ENCODE assay signal across 21 mouse cellular contexts in genomic region chr1:106700520-106701114, GRCm38 (mm10). TPM values are rescaled to one million over a fixed set of nuclear protein-coding genes. Genes with fewer than 3 reads are reported as not detected.
A peak's percentile ranks its signal among the peaks of the same experiment; 100 is the strongest.
DNase-seq lines count a peak whose midpoint lies in the region; ATAC-seq and TF ChIP-seq lines count a peak whose summit lies in the region.
"Had no signal": no experiment of that assay in that cellular context is flagged by ENCODE, and none has a peak within 500 bp of the region (broad histone marks: within the 10 kb centered on the region; RNA-seq: fewer than 3 reads in every experiment).

No protein-coding gene starts in this region.

- peak; percentile 82 for DNase-seq in 3T3-L1 (ENCODE audit: low read depth, low spot score)
- no peak for DNase-seq in cerebellum, adult 8-10 months
- DNase-seq in forebrain, postnatal 0 days, result no peak
- DNase-seq: adrenal gland, adult 8-10 months; cerebellum, adult 9-10 months; embryo, embryonic 11 days; gastrocnemius, postnatal 25 days; kidney, adult 11 months; kidney, postnatal 14 days had no signal

- no peak overlapping the region for H3ac ChIP-seq in C2C12 (ENCODE audit: control insufficient read depth, insufficient read length, low read depth)
- no peak overlapping the region for H3ac ChIP-seq in myocyte (ENCODE audit: control insufficient read depth, insufficient read length)

- H3K4me3 ChIP-seq in C2C12 (ENCODE audit: insufficient read depth, poor library complexity, severe bottlenecking) (no peak overlapping the region), myocyte (no peak overlapping the region)
- H3K4me3 ChIP-seq in forebrain, postnatal 0 days (ENCODE audit: low read depth, low read length), result no peak overlapping the region
- H3K4me3 ChIP-seq: embryonic facial prominence, embryonic 12.5 days; forebrain, embryonic 15.5 days; heart, embryonic 13.5 days; limb, embryonic 12.5 days; lung, embryonic 15.5 days; neural tube, embryonic 12.5 days had no signal

- TF ChIP-seq CTCF in C2C12 (IDR thresholded peaks at IDR 0.05; ENCODE audit: control insufficient read depth, insufficient read depth, insufficient read length), result no peak
- no peak for TF ChIP-seq CTCF in forebrain, postnatal 0 days (IDR thresholded peaks at IDR 0.05; ENCODE audit: low read depth)

- TF ChIP-seq POLR2A in myocyte (IDR thresholded peaks at IDR 0.05; ENCODE audit: insufficient read length, low read depth), result no peak

- H3K9ac ChIP-seq in forebrain, postnatal 0 days, result no peak overlapping the region
- H3K9ac ChIP-seq: embryonic facial prominence, embryonic 12.5 days; forebrain, embryonic 15.5 days; heart, embryonic 13.5 days; limb, embryonic 12.5 days; lung, embryonic 15.5 days; neural tube, embryonic 12.5 days had no signal

- H3K79me2 ChIP-seq in C2C12 (ENCODE audit: control insufficient read depth, insufficient read depth) (no peaks in the 10 kb centered on the region), myocyte (ENCODE audit: control insufficient read depth, insufficient read depth) (peaks cover 9% of the 10 kb centered on the region)

- peak overlapping the region; percentile 24 for H3K4me2 ChIP-seq in myocyte (ENCODE audit: low read depth)
- H3K4me2 ChIP-seq in forebrain, postnatal 0 days (ENCODE audit: low read depth), result no peak overlapping the region
- H3K4me2 ChIP-seq: embryonic facial prominence, embryonic 12.5 days; forebrain, embryonic 15.5 days; heart, embryonic 13.5 days; limb, embryonic 12.5 days; lung, embryonic 15.5 days; midbrain, embryonic 11.5 days; neural tube, embryonic 12.5 days had no signal

- H3K36me3 ChIP-seq in C2C12 (ENCODE audit: control insufficient read depth, insufficient read depth) (no peaks in the 10 kb centered on the region), myocyte (ENCODE audit: control insufficient read depth, insufficient read depth) (no peaks in the 10 kb centered on the region)
- H3K36me3 ChIP-seq in forebrain, postnatal 0 days (ENCODE audit: insufficient read depth), result no peaks in the 10 kb centered on the region
- H3K36me3 ChIP-seq: embryonic facial prominence, embryonic 12.5 days; forebrain, embryonic 15.5 days; heart, embryonic 13.5 days; limb, embryonic 12.5 days; lung, embryonic 15.5 days; neural tube, embryonic 12.5 days had no signal

- no peaks in the 10 kb centered on the region for H3K27me3 ChIP-seq in C2C12 (ENCODE audit: control insufficient read depth, insufficient read depth, insufficient read length)
- no peaks in the 10 kb centered on the region for H3K27me3 ChIP-seq in myocyte (ENCODE audit: control insufficient read depth, insufficient read depth, insufficient read length)
- H3K27me3 ChIP-seq in forebrain, postnatal 0 days (ENCODE audit: insufficient read depth, low read length), result no peaks in the 10 kb centered on the region
- H3K27me3 ChIP-seq: embryonic facial prominence, embryonic 12.5 days; forebrain, embryonic 15.5 days; heart, embryonic 13.5 days; limb, embryonic 12.5 days; lung, embryonic 15.5 days; neural tube, embryonic 12.5 days had no signal

- no peaks in the 10 kb centered on the region for H3K9me3 ChIP-seq in forebrain, postnatal 0 days (ENCODE audit: low read length)
- H3K9me3 ChIP-seq: embryonic facial prominence, embryonic 12.5 days; forebrain, embryonic 15.5 days; heart, embryonic 13.5 days; limb, embryonic 12.5 days; lung, embryonic 15.5 days; neural tube, embryonic 12.5 days had no signal

- H3K79me3 ChIP-seq in C2C12 (ENCODE audit: low read depth), result peaks cover 2% of the 10 kb centered on the region

- H3K4me1 ChIP-seq in forebrain, postnatal 0 days (ENCODE audit: insufficient read depth), result no peaks in the 10 kb centered on the region
- H3K4me1 ChIP-seq: embryonic facial prominence, embryonic 12.5 days; neural tube, embryonic 12.5 days had no signal

- H3K27ac ChIP-seq in forebrain, postnatal 0 days (ENCODE audit: low read depth, low read length), result no peak overlapping the region
- H3K27ac ChIP-seq: embryonic facial prominence, embryonic 12.5 days; forebrain, embryonic 15.5 days; heart, embryonic 13.5 days; limb, embryonic 12.5 days; lung, embryonic 15.5 days; neural tube, embryonic 12.5 days had no signal

- WGBS in forebrain, postnatal 0 days, result 82% methylated on average over 9 of the region's 9 CpGs

- peak; percentile 25; the same call in 1 of the 2 replicates for ATAC-seq in granulocyte monocyte progenitor cell, adult 5-6 weeks (replicated peaks; ENCODE audit: poor library complexity, severe bottlenecking)
- no peak for ATAC-seq in forebrain, postnatal 0 days
- ATAC-seq: forebrain, embryonic 15.5 days; hindbrain, embryonic 16.5 days; midbrain, embryonic 16.5 days had no signal

TF ChIP-seq in C2C12, 6 proteins besides CTCF, POLR2A, EP300 and RAD21:
- peak; percentile 83 for TF ChIP-seq FOSL1 (IDR thresholded peaks at IDR 0.05; ENCODE audit: insufficient read depth, low read length, poor library complexity, severe bottlenecking)
- TF ChIP-seq MYOD1 (IDR thresholded peaks at IDR 0.05; ENCODE audit: control insufficient read depth, insufficient read length, low read depth), result no peak

TF ChIP-seq in myocyte, 11 proteins besides CTCF, POLR2A, EP300 and RAD21:
- TF ChIP-seq E2F4 (IDR thresholded peaks at IDR 0.05; ENCODE audit: insufficient read depth), result no peak
- no peak for TF ChIP-seq MYOG (IDR thresholded peaks at IDR 0.05; ENCODE audit: control insufficient read depth in 1 of 3, insufficient read depth in 1 of 3, insufficient read length in 2 of 3, low read depth in 2 of 3)
- TF ChIP-seq TCF3 (IDR thresholded peaks at IDR 0.05; ENCODE audit: insufficient read length, low read depth), result no peak
- TF ChIP-seq USF1 (IDR thresholded peaks at IDR 0.05; ENCODE audit: low read depth), result no peak
- no peak for TF ChIP-seq MAX (IDR thresholded peaks at IDR 0.05; ENCODE audit: low read depth)
- TF ChIP-seq REST (IDR thresholded peaks at IDR 0.05; ENCODE audit: insufficient read depth, insufficient read length), result no peak
- no peak for TF ChIP-seq SRF (IDR thresholded peaks at IDR 0.05; ENCODE audit: control insufficient read depth, insufficient read length, low read depth)
- TF ChIP-seq TCF12 (IDR thresholded peaks at IDR 0.05; ENCODE audit: insufficient read depth, poor library complexity, severe bottlenecking), result no peak
- TF ChIP-seq MYOD1 (IDR thresholded peaks at IDR 0.05; ENCODE audit: control insufficient read depth in 1 of 3, insufficient read length in 2 of 3, low read depth in 2 of 3), result no peak
- TF ChIP-seq POLR2AphosphoS2 (IDR thresholded peaks at IDR 0.05; ENCODE audit: insufficient read length, low read depth), result no peak
- TF ChIP-seq CEBPB (IDR thresholded peaks at IDR 0.05; ENCODE audit: insufficient read depth, poor library complexity, severe bottlenecking), result no peak
TF ChIP-seq in myocyte: peak in this region for 0.

RNA-seq across cellular contexts. Expression of gene Bcl2, which starts 13.5 kb away (rescaled TPM):
- polyA plus RNA-seq in C2C12 (2012; fragmentation: generic; extraction: Trizol) (1.8 TPM), myocyte (2012; fragmentation: generic; extraction: Trizol) (1.9 TPM)
- total RNA-seq in granulocyte monocyte progenitor cell, adult 5-6 weeks (2014; fragmentation: Nextera tagmentation), result 44.5 and 49.6 TPM in 2 replicates
- total RNA-seq in granulocyte monocyte progenitor cell, adult 5-6 weeks (2017), result 26.2 and 26.3 TPM in 2 replicates
- total RNA-seq in forebrain, postnatal 0 days (2014; rRNA removed), result 10.3 and 14.1 TPM in 2 replicates
- 3.5 and 6.3 TPM in 2 replicates for polyA plus RNA-seq in forebrain, postnatal 0 days (2015; fragmentation: Nextera tagmentation; extraction: Ambion mirVana)

RNA-seq across cellular contexts. Expression of gene Kdsr, which starts 58.9 kb away (rescaled TPM):
- polyA plus RNA-seq in C2C12 (2012; fragmentation: generic; extraction: Trizol) (13.9 TPM), myocyte (2012; fragmentation: generic; extraction: Trizol) (9.9 TPM)
- 11.3 and 20.9 TPM in 2 replicates for total RNA-seq in granulocyte monocyte progenitor cell, adult 5-6 weeks (2014; fragmentation: Nextera tagmentation)
- total RNA-seq in granulocyte monocyte progenitor cell, adult 5-6 weeks (2017), result 30.0 and 33.9 TPM in 2 replicates
- total RNA-seq in forebrain, postnatal 0 days (2014; rRNA removed), result 11.8 and 15.8 TPM in 2 replicates
- 13.4 and 17.8 TPM in 2 replicates for polyA plus RNA-seq in forebrain, postnatal 0 days (2015; fragmentation: Nextera tagmentation; extraction: Ambion mirVana)
